Mouse (Mus musculus): ENCODE measurements around the gene Nkx3-2. TPM values are rescaled to one million over a fixed set of nuclear protein-coding genes. Genes with fewer than 3 reads are reported as not detected.

The Nkx3-2 gene
- polyA plus RNA-seq, 1 experiment: 1.2 TPM

DNA sequence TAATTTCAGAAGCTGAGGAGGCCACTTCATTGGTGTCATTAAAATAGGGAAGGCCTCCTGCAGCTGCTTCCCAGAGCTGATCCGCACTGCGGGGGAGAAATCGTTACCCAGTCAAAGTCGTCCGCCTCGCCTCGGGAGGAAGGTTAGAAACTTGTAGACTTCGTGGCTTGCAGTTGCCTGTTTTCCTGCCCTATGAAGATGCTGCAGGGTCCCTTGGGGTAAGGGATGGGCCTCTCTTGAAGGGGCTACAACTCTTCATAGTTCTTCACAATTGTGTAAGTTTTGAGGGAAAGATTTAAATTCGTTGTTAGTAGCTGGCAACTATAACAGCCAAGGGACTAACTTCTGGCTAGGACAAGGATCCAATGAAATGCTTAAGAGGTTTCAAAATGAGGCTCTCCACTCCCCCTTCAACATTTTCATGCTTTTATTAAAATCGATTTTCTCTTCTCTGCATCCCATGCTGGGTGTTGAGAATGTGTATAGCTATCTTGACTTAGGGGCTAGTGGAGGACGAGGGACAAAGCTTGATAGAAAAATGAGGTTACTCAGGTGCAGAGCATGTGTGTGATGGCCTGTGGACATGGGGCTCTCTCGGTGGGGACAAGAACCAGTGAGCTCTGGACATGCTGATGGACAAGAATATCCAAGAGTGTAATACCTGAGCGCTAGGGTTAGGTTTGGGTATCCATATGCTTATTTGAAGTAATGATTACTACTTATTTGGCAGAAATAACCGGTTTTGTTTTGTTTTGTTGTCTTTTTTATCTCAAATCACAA lies 1.5 kb upstream of the Nkx3-2 start:
- DNase-seq (ENCODE audit: low read depth, low spot score): no peak
- 18% methylated on average over 14 of the region's 14 CpGs for WGBS

DNA sequence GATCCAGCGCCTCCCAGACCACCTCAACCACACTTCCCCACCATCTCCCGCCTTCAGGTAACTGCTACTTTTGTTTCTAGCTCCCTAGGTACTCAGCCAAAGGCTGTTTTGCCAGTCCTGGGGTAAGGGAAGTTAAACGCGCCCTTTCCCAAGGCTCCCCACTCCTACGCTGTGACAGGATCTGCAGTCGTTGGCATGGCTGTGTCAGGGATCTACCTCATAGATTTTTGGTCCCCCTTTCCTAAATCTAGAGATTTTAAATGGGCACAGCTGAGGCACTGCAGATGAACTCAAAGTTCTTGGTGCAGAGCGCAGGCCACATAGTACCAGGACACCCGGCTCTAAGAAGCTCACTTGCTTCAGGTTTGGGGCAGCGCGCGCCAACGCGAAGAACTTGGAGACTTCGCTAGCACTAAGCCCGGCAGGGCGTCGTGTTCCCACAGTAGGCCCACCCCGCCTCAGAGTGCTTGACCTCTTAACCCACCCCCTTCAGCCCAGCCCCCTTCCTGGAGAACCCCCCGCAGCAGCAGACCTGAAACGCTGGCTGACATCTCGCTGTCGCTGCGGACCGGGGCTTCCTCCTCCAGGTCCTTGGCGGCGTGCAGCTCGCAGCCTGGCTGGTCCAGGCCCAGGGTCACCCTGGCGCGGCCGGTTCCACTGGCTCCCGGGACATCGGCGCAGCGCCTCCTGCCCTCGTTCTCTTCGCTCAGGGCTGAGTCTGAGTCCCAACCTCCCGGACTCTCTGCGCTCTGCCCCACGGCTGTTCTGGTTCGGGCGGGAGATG lies 1.2 kb downstream of the Nkx3-2 start:
- DNase-seq (ENCODE audit: low read depth, low spot score): no peak

GRCm38 (mm10) chr5:41762141-41762946 lies 2.0 kb downstream of the Nkx3-2 start:
- 12% methylated on average over 27 of the region's 27 CpGs for WGBS
- no peak for DNase-seq (ENCODE audit: low read depth, low spot score)

More for the DNA sequence above, 1.2 kb downstream of the Nkx3-2 start:
- 5% methylated on average over 41 of the region's 41 CpGs for WGBS

- 4% methylated on average over 56 of the region's 56 CpGs for WGBS
- DNase-seq (ENCODE audit: low read depth, low spot score): no peak
These were observed 2.7 kb downstream of the Nkx3-2 start for GRCm38 (mm10) chr5:41761509-41762140.

DNA sequence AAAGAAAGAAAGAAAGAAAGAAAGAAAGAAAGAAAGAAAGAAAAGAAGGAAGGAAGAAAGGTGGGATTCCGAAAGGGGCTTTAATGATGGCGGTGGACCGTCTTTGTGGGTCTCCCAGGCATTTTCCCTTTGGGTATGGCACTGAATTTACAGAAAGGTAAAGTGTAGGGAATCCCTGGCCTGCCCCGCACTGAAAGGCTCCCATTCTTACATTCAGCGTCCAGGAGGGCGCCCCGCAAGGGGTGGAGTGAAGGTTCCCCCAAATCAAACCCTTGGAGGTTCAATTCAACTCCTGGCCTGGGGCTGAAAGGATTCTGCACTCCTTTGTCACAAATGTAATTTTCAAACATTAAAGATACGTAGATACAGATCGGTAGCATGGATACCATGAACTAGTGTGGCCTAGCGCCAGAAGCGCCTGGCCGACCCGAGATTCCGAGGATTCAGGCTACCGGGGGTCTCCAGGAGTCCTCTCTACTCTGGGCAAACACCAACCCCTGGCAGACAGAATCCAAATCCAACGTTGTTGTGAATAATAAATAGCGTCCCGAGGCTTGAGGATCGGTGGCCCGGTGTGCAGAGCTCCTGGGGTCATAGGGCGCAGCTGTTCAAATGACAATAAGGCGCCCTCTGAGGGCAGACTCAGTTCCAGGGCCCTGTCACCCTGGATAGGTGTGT lies 3.3 kb downstream of the Nkx3-2 start:
- DNase-seq (ENCODE audit: low read depth, low spot score): no peak
- WGBS: 17% methylated on average over 22 of the region's 22 CpGs

DNA sequence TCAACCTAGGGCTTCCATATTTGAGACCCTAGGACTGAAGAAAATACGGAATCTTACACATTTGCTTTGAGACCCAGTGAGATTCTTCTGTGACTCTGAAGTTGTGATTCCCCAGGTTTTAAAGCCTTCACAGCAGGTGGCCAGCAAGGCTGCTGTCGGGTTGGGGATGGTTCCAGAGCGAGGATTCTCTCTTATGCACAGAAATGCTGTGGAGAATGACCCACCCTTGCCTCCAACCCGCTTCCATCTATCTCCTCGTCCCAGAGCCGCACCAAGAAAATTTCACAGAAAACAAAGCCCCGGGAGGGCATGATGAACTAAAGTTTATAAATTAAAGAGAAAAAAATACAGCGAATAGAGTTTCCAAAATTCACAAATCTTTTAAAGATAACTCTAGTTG lies 4.2 kb downstream of the Nkx3-2 start:
- WGBS: 20% methylated on average over 8 of the region's 8 CpGs
- DNase-seq (ENCODE audit: low read depth, low spot score): no peak

GRCm38 (mm10) chr5:41758671-41759639 lies 5.3 kb downstream of the Nkx3-2 start:
- WGBS: 28% methylated on average over 19 of the region's 19 CpGs
- DNase-seq (ENCODE audit: low read depth, low spot score): no peak

DNA sequence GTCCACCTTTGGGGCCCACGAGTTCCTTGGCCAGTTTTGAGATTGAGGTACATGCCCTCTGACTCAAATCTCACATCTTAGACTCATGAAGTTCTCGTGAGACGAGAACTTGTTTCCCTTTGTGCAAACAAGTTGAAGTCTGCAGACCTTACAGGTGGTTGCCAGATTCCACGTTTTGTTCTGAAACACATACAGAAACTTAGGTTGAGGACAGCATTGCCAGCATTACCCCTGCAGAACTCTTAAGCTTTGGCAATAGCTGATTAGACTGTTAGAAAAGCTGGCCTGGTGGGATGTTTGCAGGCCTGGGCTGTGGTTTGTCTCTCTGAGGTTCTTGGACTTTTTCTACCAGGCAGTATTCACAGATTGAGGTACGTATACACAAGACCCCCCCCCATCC lies 7.0 kb downstream of the Nkx3-2 start:
- 26% methylated on average over 5 of the region's 5 CpGs for WGBS
- DNase-seq (ENCODE audit: low read depth, low spot score): no peak

GRCm38 (mm10) chr5:41756396-41756795 lies 7.9 kb downstream of the Nkx3-2 start:
- WGBS: 13% methylated on average over 4 of the region's 4 CpGs
- no peak for DNase-seq (ENCODE audit: low read depth, low spot score)

- 8% methylated on average over 23 of the region's 23 CpGs for WGBS
- no peak for DNase-seq (ENCODE audit: low read depth, low spot score)
These were observed 8.8 kb downstream of the Nkx3-2 start for GRCm38 (mm10) chr5:41755373-41755960.

DNA sequence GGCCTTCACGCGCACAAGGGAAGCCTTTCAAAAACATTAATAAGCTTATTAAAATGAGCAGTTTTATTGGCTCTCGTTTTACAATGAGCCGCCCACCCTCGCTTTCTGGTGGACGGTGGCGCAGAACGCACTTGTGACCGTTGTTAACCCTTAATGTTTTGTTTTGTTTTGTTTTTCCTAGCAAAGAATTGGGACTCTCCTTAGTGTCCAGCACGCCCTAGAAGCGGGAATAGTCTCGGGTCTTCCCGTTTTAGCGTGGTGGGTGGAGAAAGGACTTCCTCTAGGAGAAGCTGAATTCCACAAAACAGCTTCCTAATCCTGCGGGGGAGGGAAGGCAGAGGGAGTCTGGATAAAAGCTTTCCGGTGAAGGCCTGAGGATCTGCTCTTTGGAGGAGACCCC lies 9.5 kb downstream of the Nkx3-2 start:
- DNase-seq (ENCODE audit: low read depth, low spot score): no peak
- 3% methylated on average over 16 of the region's 16 CpGs for WGBS

DNA sequence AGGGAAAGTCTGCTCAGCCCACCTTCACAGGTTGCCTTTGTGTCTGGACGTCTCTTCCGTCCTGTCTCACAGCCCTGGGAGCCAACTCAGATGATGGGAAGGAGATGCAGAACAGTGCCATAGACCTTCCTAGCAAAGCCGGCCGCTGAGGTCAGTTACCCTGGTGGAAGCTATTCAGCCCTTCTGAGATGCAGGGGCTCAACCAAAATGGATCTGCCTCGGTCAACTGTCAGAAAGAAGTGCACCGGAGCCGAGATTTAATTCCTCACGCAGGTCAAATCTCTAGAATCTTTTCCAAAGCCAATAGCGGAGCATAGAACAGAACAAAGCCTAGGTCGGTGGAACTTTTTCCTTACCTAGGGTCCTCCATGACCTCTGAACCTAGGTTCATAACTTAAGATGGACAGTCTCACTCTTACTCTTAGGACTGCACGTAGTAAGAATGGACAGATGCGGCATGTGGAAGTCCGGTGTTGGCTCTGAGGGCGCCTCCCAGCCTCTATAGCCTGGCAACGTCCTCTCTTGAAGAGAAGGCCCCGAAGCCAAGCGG lies 10.0 kb downstream of the Nkx3-2 start:
- WGBS: 15% methylated on average over 17 of the region's 17 CpGs
- DNase-seq (ENCODE audit: low read depth, low spot score): no peak

DNA sequence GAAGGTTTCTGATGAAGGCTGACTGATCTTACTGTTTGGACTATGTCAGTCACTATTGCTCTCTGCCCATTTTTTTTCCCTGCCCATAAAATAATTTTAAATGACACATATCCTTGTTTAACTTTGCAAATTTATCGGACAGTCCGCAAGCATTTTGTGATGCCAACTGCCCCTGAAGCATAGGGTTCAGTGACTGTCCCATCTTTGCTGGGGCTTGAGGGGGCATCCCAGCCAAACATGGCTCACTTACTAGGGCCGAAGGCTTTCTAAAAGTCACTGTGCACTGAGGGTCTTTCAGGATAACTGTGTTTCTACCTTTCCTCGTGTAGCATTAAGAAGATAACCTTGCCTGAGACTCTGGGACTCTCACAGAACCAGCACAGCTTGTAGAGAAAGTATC lies 11.6 kb downstream of the Nkx3-2 start:
- 49% methylated on average over 4 of the region's 4 CpGs for WGBS
- no peak for DNase-seq (ENCODE audit: low read depth, low spot score)

DNA sequence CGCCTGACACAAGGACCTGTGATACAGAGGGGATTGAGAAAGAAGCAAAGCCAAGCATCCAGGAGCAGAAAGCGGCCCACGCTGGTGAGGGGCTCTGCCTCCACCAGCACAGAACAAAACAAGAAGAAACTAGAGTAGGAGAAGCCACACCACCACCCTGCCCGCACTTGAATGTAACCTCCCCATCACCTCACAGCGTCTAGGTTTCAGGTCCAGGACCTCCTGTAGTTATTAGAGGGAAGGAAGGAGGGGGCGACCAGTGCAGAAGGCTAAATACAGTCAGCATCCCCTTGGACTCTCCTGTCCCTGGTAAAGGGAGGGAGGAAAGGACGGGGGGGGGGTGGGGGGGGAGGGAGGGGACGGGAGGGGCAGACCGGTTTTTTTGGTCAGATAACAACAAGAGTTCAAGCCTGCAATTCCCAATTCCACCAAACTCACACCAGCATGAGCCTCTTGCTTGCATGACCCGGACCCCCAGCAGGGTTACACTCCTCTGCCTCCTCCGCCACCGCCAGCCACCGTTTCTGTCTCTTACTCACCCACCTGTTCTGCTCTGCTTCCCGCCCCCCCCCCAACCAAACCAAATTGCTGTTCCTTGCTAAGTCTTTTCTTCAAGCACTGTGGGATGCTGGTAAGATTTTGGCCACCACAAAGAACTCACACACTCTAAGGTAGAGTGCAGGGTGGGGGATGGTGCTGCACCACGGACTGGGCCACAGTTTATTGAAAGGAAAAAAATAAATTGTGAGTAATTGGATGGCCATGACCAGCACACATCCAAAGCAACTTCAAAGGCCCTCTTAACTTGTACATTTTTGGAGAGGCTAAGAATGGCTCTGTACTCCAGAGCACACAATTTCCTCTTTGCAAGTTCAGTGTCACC lies 19.2 kb downstream of the Nkx3-2 start:
- DNase-seq (ENCODE audit: low read depth, low spot score): no peak
- WGBS: 28% methylated on average over 13 of the region's 15 CpGs

DNA sequence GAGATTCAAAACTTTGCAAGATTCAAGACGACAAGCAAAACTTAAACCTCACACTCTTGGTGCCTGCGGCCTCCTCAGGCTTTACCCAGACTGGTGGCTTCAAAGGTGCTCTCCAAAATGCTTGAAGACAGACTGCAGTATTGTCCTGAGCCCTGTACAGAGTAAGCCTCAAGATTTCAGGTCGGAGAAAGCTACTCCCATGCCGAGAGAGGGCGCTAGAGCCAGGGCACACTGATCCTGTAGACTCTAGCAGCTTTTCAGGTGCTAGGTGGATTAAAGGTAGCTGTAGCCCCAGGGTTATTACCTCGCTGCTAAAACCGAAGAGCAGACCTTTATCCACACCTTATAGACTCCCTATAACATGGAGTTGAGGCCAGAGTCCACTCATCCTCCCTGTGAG lies 20.1 kb downstream of the Nkx3-2 start:
- 25% methylated on average over 7 of the region's 7 CpGs for WGBS
- no peak for DNase-seq (ENCODE audit: low read depth, low spot score)

- WGBS: 24% methylated on average over 6 of the region's 6 CpGs
- no peak for DNase-seq (ENCODE audit: low read depth, low spot score)
These were observed 25.5 kb downstream of the Nkx3-2 start for GRCm38 (mm10) chr5:41738817-41739216.

DNA sequence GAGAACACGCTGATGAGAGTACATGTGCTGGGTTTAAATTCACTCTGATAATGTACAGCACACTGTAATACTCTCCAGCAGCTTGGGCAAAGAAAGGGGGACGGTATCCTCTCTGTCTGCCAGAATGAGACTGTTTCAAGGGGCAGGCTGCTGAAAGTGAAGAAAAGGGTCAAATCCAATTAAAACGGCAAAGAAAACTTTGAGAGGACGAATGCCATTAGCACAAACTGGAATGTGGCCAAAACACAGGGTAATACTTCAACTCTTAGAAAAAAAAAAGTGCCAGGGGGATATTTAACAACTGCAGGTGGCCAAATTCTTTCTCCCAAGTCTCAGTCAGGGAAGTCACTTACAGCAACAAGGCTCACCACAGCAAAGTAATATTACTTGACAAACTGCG lies 27.3 kb downstream of the Nkx3-2 start:
- DNase-seq (ENCODE audit: low read depth, low spot score): no peak
- WGBS: 55% methylated on average over 5 of the region's 5 CpGs
